Mouse (Mus musculus) liver, postnatal 0 days (tissue): ENCODE data around the gene Lca5l. TPM values are rescaled to one million over a fixed set of nuclear protein-coding genes. Genes with fewer than 3 reads are reported as not detected.

Source experiments
- ATAC-seq: fragments of 200-750 bp; cut with Nextera tagmentation; 2 replicates; pipeline ENCODE4 v1.8.0; 2017; ENCODE audit warnings: mild to moderate bottlenecking, moderate library complexity
- DNase-seq: peaks from one replicate; pipeline ENCODE4 v3.0.0-alpha.2; 2016
- H3K27ac ChIP-seq: fragments of 300-500 bp; sonication (generic); 2 replicates; pipeline ENCODE4 v1.5.1; 2014; ENCODE audit warnings: antibody characterized with exemption, moderate library complexity, mild to moderate bottlenecking, low read depth
- H3K27me3 ChIP-seq: fragments of 300-500 bp; sonication (generic); 2 replicates; pipeline ENCODE4 v1.6.1; 2014; ENCODE audit warnings: low read length, control low read depth, mixed read lengths; ENCODE audit not compliant: insufficient read depth
- H3K36me3 ChIP-seq: fragments of 300-500 bp; sonication (generic); replicated peaks from 2 replicates; pipeline ENCODE4 v1.6.1; 2014; ENCODE audit warnings: mild to moderate bottlenecking, control low read depth, low read length, moderate library complexity, mixed read lengths; ENCODE audit not compliant: insufficient read depth
- H3K4me1 ChIP-seq: fragments of 300-500 bp; sonication (generic); 2 replicates; pipeline ENCODE4 v1.6.1; 2014; ENCODE audit warnings: antibody characterized with exemption, mild to moderate bottlenecking, control low read depth; ENCODE audit not compliant: insufficient read depth
- H3K4me2 ChIP-seq: fragments of 300-500 bp; sonication (generic); 2 replicates; pipeline ENCODE4 v1.6.1; 2014; ENCODE audit warnings: low read depth, mild to moderate bottlenecking, low read length, moderate library complexity, mixed read lengths
- H3K4me3 ChIP-seq: fragments of 300-500 bp; sonication (generic); 2 replicates; pipeline ENCODE4 v1.5.1; 2014; ENCODE audit warnings: low read depth, low read length
- H3K9ac ChIP-seq: fragments of 300-500 bp; sonication (generic); replicated peaks from 2 replicates; pipeline ENCODE4 v1.6.1; 2014; ENCODE audit warnings: mild to moderate bottlenecking, moderate library complexity
- H3K9me3 ChIP-seq: fragments of 300-500 bp; sonication (generic); 2 replicates; pipeline ENCODE4 v1.6.1; 2016; ENCODE audit warnings: mild to moderate bottlenecking, control low read depth, low read length, mixed read lengths
- CTCF ChIP-seq: sonication (generic); IDR thresholded peaks from 2 replicates; pipeline ENCODE4 v1.5.1; 2016; ENCODE audit warnings: antibody characterized with exemption, low read depth
- EP300 ChIP-seq: IDR thresholded peaks from 2 replicates; pipeline ENCODE4 v1.6.1; 2016; ENCODE audit warnings: antibody characterized with exemption, low read depth, mild to moderate bottlenecking
- WGBS: fragments of 180-500 bp; shearing (Covaris S2); extraction: QIAGEN DNeasy Blood & Tissue Kit; methylation state at CpG from one replicate; pipeline ENCODE4 v1.1.7; 2014; ENCODE audit not compliant: insufficient replicate concordance; 5-methylcytosine and 5-hydroxymethylcytosine counted together
- polyA plus RNA-seq: library from polyadenylated mRNA; unstranded; fragments of >200 nt; fragmentation: Nextera tagmentation; extraction: Ambion mirVana; gene quantifications from 2 replicates; pipeline ENCODE4 v1.2.1, GENCODE M21; 2015

Lca5l gene
- polyA plus RNA-seq, 1 experiment from 2014 or later, result 0.06 TPM

GRCm38 (mm10) chr16:96209789-96210188, 17.7 kb upstream of the Lca5l start:
- no peaks in the 10 kb centered on the region; the same call in 1 of the 2 replicates for H3K4me1 ChIP-seq
- no peak for DNase-seq

GRCm38 (mm10) chr16:96201485-96202232, 9.6 kb upstream of the Lca5l start:
- no peak for DNase-seq
- H3K9me3 ChIP-seq, result no peaks in the 10 kb centered on the region
- no peaks in the 10 kb centered on the region for H3K36me3 ChIP-seq
- TF ChIP-seq EP300 (no peak), CTCF (no peak)
- H3K4me2 ChIP-seq, result no peak overlapping the region
- H3K4me3 ChIP-seq, result no peak overlapping the region
- H3K4me1 ChIP-seq, result peaks cover 8% of the 10 kb centered on the region; the same call in 1 of the 2 replicates
- H3K27ac ChIP-seq, result no peak overlapping the region
- WGBS, result 71% methylated on average over 11 of the region's 11 CpGs
- no peaks in the 10 kb centered on the region for H3K27me3 ChIP-seq
- ATAC-seq, result no peak
- no peak overlapping the region for H3K9ac ChIP-seq

More at GRCm38 (mm10) chr16:96209789-96210188, 17.7 kb upstream of the Lca5l start:
- no peak overlapping the region for H3K4me2 ChIP-seq
- no peak overlapping the region for H3K27ac ChIP-seq
- no peak overlapping the region for H3K9ac ChIP-seq
- WGBS, result 79% methylated on average over 10 of the region's 10 CpGs
- no peaks in the 10 kb centered on the region for H3K36me3 ChIP-seq
- no peak overlapping the region for H3K4me3 ChIP-seq
- H3K27me3 ChIP-seq, result no peaks in the 10 kb centered on the region
- TF ChIP-seq CTCF, result no peak
- no peak for ATAC-seq
- H3K9me3 ChIP-seq, result no peaks in the 10 kb centered on the region

GRCm38 (mm10) chr16:96200702-96201028, 8.6 kb upstream of the Lca5l start:
- Histone ChIP-seq H3K27me3 (no peaks in the 10 kb centered on the region), H3K36me3 (no peaks in the 10 kb centered on the region), H3K4me1 (peaks cover 8% of the 10 kb centered on the region; the same call in 1 of the 2 replicates), H3K27ac (no peak overlapping the region), H3K9ac (no peak overlapping the region), H3K4me3 (peak overlapping the region; percentile 35; the same call in 1 of the 2 replicates), H3K9me3 (no peaks in the 10 kb centered on the region), H3K4me2 (peak overlapping the region; percentile 64)
- no peak for DNase-seq
- TF ChIP-seq EP300, result no peak
- no peak for TF ChIP-seq CTCF
- WGBS, result 59% methylated on average over 9 of the region's 9 CpGs
- no peak for ATAC-seq

- TF ChIP-seq EP300, result no peak
- TF ChIP-seq CTCF, result no peak
- H3K4me3 ChIP-seq, result peak within 1 kb of the TSS; percentile 35
- H3K27me3 ChIP-seq, result no peaks in the 10 kb centered on the region
- DNase-seq (peak; percentile 61), ATAC-seq (peak; percentile 93)
- 0 out of 2 replicates have a peak within 1 kb of the TSS, but pooled peaks have one; percentile 9 for H3K9ac ChIP-seq
- 9% methylated on average over 20 of the region's 20 CpGs for WGBS
- no peak within 1 kb of the TSS for H3K27ac ChIP-seq
- no peaks in the 10 kb centered on the region for H3K36me3 ChIP-seq
- H3K4me2 ChIP-seq, result peak within 1 kb of the TSS; percentile 64
- H3K9me3 ChIP-seq, result no peaks in the 10 kb centered on the region
- H3K4me1 ChIP-seq, result peaks cover 8% of the 10 kb centered on the region; the same call in 1 of the 2 replicates
Measured at GRCm38 (mm10) chr16:96199913-96200701, 8.0 kb upstream of the Lca5l start, which contains the start of gene Sh3bgr. Gene Sh3bgr (plus strand): TSS chr16:96200450.

DNA sequence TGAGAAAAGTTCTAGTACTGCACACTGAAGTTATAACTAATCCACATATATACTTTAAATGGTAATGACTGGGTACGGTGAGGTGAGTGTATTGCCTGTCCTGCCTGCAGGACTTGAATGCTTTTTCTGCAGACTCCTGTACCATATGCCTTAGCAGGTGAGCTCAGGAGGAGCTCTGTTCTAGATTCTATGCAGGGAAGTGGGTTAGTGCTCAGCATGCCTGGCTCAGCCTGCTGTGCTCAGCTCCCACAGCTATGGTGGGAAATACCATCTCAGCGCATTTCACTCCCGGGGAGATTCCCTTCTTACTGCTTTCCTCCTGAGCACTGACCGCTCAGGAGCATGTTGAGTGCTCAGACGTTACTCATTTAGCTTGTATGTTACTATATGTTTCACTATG, 4.5 kb downstream of the Lca5l start:
- H3K4me3 ChIP-seq, result no peak overlapping the region
- H3K27me3 ChIP-seq, result peaks cover 15% of the 10 kb centered on the region
- no peaks in the 10 kb centered on the region for H3K36me3 ChIP-seq
- H3K4me2 ChIP-seq, result no peak overlapping the region
- TF ChIP-seq CTCF, result no peak
- TF ChIP-seq EP300, result no peak
- 79% methylated on average over 5 of the region's 5 CpGs for WGBS
- DNase-seq (no peak), ATAC-seq (no peak)
- no peaks in the 10 kb centered on the region for H3K9me3 ChIP-seq
- H3K27ac ChIP-seq, result no peak overlapping the region
- peaks cover 7% of the 10 kb centered on the region; the same call in 1 of the 2 replicates for H3K4me1 ChIP-seq
- no peak overlapping the region for H3K9ac ChIP-seq

DNA sequence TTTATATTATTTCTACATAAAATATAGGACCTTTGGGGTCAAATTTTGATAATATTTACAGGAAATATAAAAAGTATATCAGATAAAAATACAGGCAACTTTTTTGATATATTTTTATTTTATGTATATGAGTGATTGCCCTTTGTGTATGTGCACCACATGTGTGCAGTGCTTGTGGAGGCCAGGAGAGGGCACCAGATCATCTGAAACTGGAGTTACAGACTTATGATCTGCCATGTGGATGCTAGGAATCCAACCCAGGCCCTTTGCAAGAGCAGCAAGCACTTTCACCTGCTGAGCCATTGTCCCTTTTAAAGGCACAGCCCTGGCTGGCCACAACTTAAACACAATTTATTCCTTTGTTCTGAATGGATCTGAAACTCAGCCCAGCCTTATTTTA, 12.9 kb downstream of the Lca5l start:
- H3K9me3 ChIP-seq, result no peaks in the 10 kb centered on the region
- no peak overlapping the region for H3K9ac ChIP-seq
- TF ChIP-seq CTCF (no peak), EP300 (no peak)
- no peak overlapping the region for H3K27ac ChIP-seq
- H3K27me3 ChIP-seq, result no peaks in the 10 kb centered on the region
- no peak overlapping the region for H3K4me3 ChIP-seq
- ATAC-seq, result no peak
- no peaks in the 10 kb centered on the region for H3K36me3 ChIP-seq
- no peak for DNase-seq
- H3K4me1 ChIP-seq, result no peaks in the 10 kb centered on the region
- H3K4me2 ChIP-seq, result no peak overlapping the region
